Mouse (Mus musculus): Measurements from ENCODE around the gene Cd2ap. TPM values are rescaled to one million over a fixed set of nuclear protein-coding genes. Genes with fewer than 3 reads are reported as not detected.

The Cd2ap gene
- total RNA-seq (2012; rRNA removed) = 58.7 and 62.3 TPM in 2 replicates

DNA sequence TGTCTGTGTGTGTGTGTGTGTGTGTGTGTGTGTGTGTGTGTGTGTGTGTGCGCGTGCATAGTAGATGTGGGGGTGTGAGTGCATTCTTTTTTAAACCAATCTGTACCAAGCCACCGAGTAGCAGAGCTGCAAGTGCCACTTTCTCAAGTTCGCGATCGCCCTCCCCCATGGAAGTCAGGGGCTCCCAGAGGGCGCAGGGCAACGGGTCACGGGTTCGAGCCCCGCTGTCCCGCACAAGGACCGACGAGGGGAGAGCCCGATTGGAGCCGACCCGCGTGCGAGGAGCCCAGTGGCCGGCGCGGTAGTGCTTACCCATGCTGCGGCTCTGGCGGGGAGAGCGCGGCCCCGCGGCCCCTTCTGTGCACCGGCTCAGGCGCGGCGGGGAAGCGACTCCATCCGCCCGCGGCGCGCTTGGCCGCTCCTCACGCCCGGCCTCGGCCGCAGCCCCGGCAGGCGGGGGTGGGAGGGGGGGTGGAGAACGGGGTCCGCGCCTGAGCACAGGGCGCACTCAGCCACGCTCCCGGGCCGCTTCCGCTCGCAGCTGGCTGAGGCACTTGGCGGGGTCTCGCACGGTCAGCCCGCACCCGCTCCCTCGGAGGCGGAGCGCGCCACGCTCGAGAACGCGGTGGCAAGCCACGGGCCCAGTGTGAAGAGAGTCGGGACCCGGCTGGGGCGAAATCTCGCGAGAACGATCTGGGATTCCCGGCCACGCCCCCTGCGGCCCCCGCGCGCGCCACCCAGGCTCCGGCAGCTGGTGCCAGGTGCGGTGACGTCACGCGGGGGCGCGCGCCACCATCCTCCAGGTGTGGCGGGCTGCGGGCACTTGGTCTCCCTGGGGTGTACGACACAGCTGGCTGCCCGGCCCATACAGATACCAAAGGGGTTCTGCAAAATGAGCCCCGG is at the start of gene Cd2ap:
TSS of gene Cd2ap (minus strand) at position 665 of the 903 bp plus-strand sequence.
- Histone ChIP-seq H3K27ac (ENCODE audit: insufficient read depth, low read depth, low read length, poor library complexity, severe bottlenecking) (peak within 1 kb of the TSS; percentile 70), H3K4me3 (ENCODE audit: insufficient read depth in 1 of 2, low read depth in 1 of 2, low read length in 2 of 2, poor library complexity in 1 of 2, severe bottlenecking in 1 of 2) (peak within 1 kb of the TSS; percentile 81 to 88), H3K9ac (ENCODE audit: insufficient read depth, low read depth, low read length, poor library complexity, severe bottlenecking) (peak within 1 kb of the TSS; percentile 93), H3K4me1 (ENCODE audit: control insufficient read depth in 2 of 2, insufficient read depth in 2 of 2, low read length in 2 of 2, poor library complexity in 1 of 2) (peaks cover 3 to 8% of the 10 kb centered on the region in 2 experiments; a peak in 2 of 4 replicates), H3K36me3 (ENCODE audit: control insufficient read depth, insufficient read depth, low read length, poor library complexity, severe bottlenecking) (no peaks in the 10 kb centered on the region), H3K9me3 (ENCODE audit: control insufficient read depth, insufficient read depth, low read depth, low read length) (no peaks in the 10 kb centered on the region)
- TF ChIP-seq ZC3H11A (IDR thresholded peaks at IDR 0.05; ENCODE audit: borderline replicate concordance, low read depth, low read length) (no peak), CHD2 (IDR thresholded peaks at IDR 0.05; ENCODE audit: low read depth, low read length) (peak; percentile 89), ZNF384 (IDR thresholded peaks at IDR 0.05; ENCODE audit: low read depth, low read length) (0 out of 2 replicates have a peak, but pooled peaks have one; percentile 94), MAFK (IDR thresholded peaks at IDR 0.05; ENCODE audit: insufficient read depth, low read depth, low read length) (no peak), HCFC1 (IDR thresholded peaks at IDR 0.05; ENCODE audit: borderline replicate concordance, insufficient read depth, low read length) (no peak)
- in situ Hi-C loops (cut with MboI; ENCODE audit: low sequenced_read_pairs in 2 of 2, unreplicated experiment in 2 of 2) = no loop called here
- DNase-seq (ENCODE audit: low read depth, low spot score) = peak; percentile 86

DNA sequence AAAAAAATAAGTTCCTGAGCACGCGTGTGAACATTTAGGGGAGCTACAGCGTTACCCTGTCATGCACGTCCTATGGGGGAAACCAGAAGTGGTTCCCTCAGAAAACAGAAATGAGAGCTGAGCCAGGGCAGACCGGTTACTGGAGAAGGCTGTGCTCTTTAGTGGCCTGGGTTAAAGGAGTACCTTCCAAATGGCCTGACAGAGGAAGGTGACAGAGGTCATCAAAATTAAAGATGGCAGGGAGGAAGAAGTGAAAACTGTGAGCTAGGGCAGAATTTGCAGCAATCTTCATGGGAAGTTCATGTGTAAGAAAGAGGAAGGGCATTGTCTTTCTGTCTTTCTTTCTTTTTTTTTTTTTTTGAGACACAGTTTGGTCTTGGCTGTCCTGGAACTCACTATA is 48.3 kb upstream of the Cd2ap start:
- Histone ChIP-seq H3K27ac (ENCODE audit: insufficient read depth, low read depth, low read length, poor library complexity, severe bottlenecking) (no peak overlapping the region), H3K9ac (ENCODE audit: insufficient read depth, low read depth, low read length, poor library complexity, severe bottlenecking) (no peak overlapping the region), H3K4me3 (ENCODE audit: insufficient read depth in 1 of 2, low read depth in 1 of 2, low read length in 2 of 2, poor library complexity in 1 of 2, severe bottlenecking in 1 of 2) (no peak overlapping the region), H3K9me3 (ENCODE audit: control insufficient read depth, insufficient read depth, low read depth, low read length) (no peaks in the 10 kb centered on the region), H3K36me3 (ENCODE audit: control insufficient read depth, insufficient read depth, low read length, poor library complexity, severe bottlenecking) (no peaks in the 10 kb centered on the region), H3K4me1 (ENCODE audit: control insufficient read depth in 2 of 2, insufficient read depth in 2 of 2, low read length in 2 of 2, poor library complexity in 1 of 2) (no peaks in the 10 kb centered on the region)
- DNase-seq (ENCODE audit: low read depth, low spot score) = no peak
- in situ Hi-C loops (cut with MboI; ENCODE audit: low sequenced_read_pairs in 2 of 2, unreplicated experiment in 2 of 2) = no loop called here
- TF ChIP-seq HCFC1 (IDR thresholded peaks at IDR 0.05; ENCODE audit: borderline replicate concordance, insufficient read depth, low read length) (no peak), ZC3H11A (IDR thresholded peaks at IDR 0.05; ENCODE audit: borderline replicate concordance, low read depth, low read length) (no peak), MAFK (IDR thresholded peaks at IDR 0.05; ENCODE audit: insufficient read depth, low read depth, low read length) (no peak), ZNF384 (IDR thresholded peaks at IDR 0.05; ENCODE audit: low read depth, low read length) (no peak), CHD2 (IDR thresholded peaks at IDR 0.05; ENCODE audit: low read depth, low read length) (no peak)

DNA sequence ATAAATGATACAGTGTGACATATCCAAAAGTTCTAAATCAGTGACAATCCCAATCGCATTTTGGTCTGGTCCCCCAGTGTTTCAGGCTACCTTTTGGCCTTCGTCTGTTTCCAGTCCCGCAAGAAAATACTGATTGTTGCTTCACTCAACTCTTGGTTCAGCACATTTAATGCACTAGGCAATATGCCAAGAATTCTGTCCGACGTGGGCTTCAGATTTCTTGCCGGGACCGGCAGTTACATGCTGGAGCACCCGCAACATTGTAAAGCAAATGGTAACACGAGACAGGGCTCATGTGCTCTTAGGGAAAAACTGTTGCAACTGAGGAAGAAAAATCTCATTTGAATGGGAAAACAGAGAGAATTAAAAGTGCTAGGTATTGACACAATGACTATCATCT is 42.3 kb upstream of the Cd2ap start:
- Histone ChIP-seq H3K4me3 (ENCODE audit: insufficient read depth in 1 of 2, low read depth in 1 of 2, low read length in 2 of 2, poor library complexity in 1 of 2, severe bottlenecking in 1 of 2) (no peak overlapping the region), H3K36me3 (ENCODE audit: control insufficient read depth, insufficient read depth, low read length, poor library complexity, severe bottlenecking) (no peaks in the 10 kb centered on the region), H3K27ac (ENCODE audit: insufficient read depth, low read depth, low read length, poor library complexity, severe bottlenecking) (no peak overlapping the region), H3K4me1 (ENCODE audit: control insufficient read depth in 2 of 2, insufficient read depth in 2 of 2, low read length in 2 of 2, poor library complexity in 1 of 2) (peaks cover 0 to 4% of the 10 kb centered on the region in 2 experiments; a peak in 1 of 4 replicates), H3K9me3 (ENCODE audit: control insufficient read depth, insufficient read depth, low read depth, low read length) (no peaks in the 10 kb centered on the region), H3K9ac (ENCODE audit: insufficient read depth, low read depth, low read length, poor library complexity, severe bottlenecking) (no peak overlapping the region)
- in situ Hi-C loops (cut with MboI; ENCODE audit: low sequenced_read_pairs in 2 of 2, unreplicated experiment in 2 of 2) = no loop called here
- TF ChIP-seq ZNF384 (IDR thresholded peaks at IDR 0.05; ENCODE audit: low read depth, low read length) (no peak), ZC3H11A (IDR thresholded peaks at IDR 0.05; ENCODE audit: borderline replicate concordance, low read depth, low read length) (no peak), HCFC1 (IDR thresholded peaks at IDR 0.05; ENCODE audit: borderline replicate concordance, insufficient read depth, low read length) (no peak), CHD2 (IDR thresholded peaks at IDR 0.05; ENCODE audit: low read depth, low read length) (no peak), MAFK (IDR thresholded peaks at IDR 0.05; ENCODE audit: insufficient read depth, low read depth, low read length) (no peak)
- no peak for DNase-seq (ENCODE audit: low read depth, low spot score)

- Histone ChIP-seq H3K4me3 (ENCODE audit: insufficient read depth in 1 of 2, low read depth in 1 of 2, low read length in 2 of 2, poor library complexity in 1 of 2, severe bottlenecking in 1 of 2) (no peak overlapping the region), H3K27ac (ENCODE audit: insufficient read depth, low read depth, low read length, poor library complexity, severe bottlenecking) (no peak overlapping the region), H3K4me1 (ENCODE audit: control insufficient read depth in 2 of 2, insufficient read depth in 2 of 2, low read length in 2 of 2, poor library complexity in 1 of 2) (peaks cover 0 to 7% of the 10 kb centered on the region in 2 experiments; a peak in 2 of 4 replicates), H3K9ac (ENCODE audit: insufficient read depth, low read depth, low read length, poor library complexity, severe bottlenecking) (no peak overlapping the region), H3K36me3 (ENCODE audit: control insufficient read depth, insufficient read depth, low read length, poor library complexity, severe bottlenecking) (no peaks in the 10 kb centered on the region), H3K9me3 (ENCODE audit: control insufficient read depth, insufficient read depth, low read depth, low read length) (no peaks in the 10 kb centered on the region)
- TF ChIP-seq CHD2 (IDR thresholded peaks at IDR 0.05; ENCODE audit: low read depth, low read length) = no peak
- TF ChIP-seq MAFK (IDR thresholded peaks at IDR 0.05; ENCODE audit: insufficient read depth, low read depth, low read length) = no peak
- TF ChIP-seq ZC3H11A (IDR thresholded peaks at IDR 0.05; ENCODE audit: borderline replicate concordance, low read depth, low read length) = no peak
- TF ChIP-seq ZNF384 (IDR thresholded peaks at IDR 0.05; ENCODE audit: low read depth, low read length) = no peak
- no peak for TF ChIP-seq HCFC1 (IDR thresholded peaks at IDR 0.05; ENCODE audit: borderline replicate concordance, insufficient read depth, low read length)
- in situ Hi-C loops (cut with MboI; ENCODE audit: low sequenced_read_pairs in 2 of 2, unreplicated experiment in 2 of 2) = no loop called here
- DNase-seq (ENCODE audit: low read depth, low spot score) = no peak
These were observed 38.3 kb upstream of the Cd2ap start for GRCm38 (mm10) chr17:42914726-42915125.

All from ES-E14 (cell line).